ENCODE assay signal across 9 mouse cellular contexts in the genomic region with DNA sequence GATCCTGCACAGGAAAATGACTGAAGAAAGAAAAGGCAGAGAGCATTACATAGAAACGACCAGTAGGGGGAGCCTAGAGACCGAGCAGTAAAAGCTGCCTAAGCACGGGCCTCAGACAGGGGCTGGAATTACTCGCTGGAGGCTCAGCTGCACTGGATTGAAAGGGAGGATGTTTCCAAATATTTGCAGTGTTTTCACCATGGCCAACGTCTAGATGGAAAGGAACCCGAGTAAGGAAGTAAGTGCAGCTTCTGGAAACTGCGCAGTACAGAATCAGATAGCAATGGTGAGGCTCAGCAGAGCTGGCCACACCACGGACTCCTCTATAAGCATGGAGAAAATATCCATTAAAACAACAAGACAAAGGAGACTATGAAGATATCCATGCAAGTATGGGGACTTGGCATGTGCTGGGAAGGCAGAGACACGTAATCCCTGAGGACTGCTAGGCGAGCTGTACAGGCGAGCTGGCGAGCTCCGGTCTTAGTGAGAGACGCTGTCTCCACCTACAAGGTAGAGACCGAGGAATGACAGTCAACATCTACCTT.
DNase-seq lines count a peak whose midpoint lies in the region; ATAC-seq and TF ChIP-seq lines count a peak whose summit lies in the region.
"Had no signal": no experiment of that assay in that cellular context is flagged by ENCODE, and none has a peak within 500 bp of the region (broad histone marks: within the 10 kb centered on the region; RNA-seq: fewer than 3 reads in every experiment).

No protein-coding gene starts in this region.

- H3K4me2 ChIP-seq in forebrain, postnatal 0 days (ENCODE audit: low read depth): no peak overlapping the region
- no peak overlapping the region for H3K4me2 ChIP-seq in hindbrain, embryonic 12.5 days (replicated peaks)
- H3K4me2 ChIP-seq in lung, embryonic 15.5 days: no peak overlapping the region

- CTCF ChIA-PET in Patski (lab: Charles Lee): interaction anchor here (0.7 to 3.3 kb wide), 27 partner anchors 8 to 788 kb away, joined by 3 to 19 read pairs (median 5); no protein-coding TSS in a partner anchor

- H3K36me3 ChIP-seq in forebrain, postnatal 0 days (ENCODE audit: insufficient read depth): no peaks in the 10 kb centered on the region
- no peaks in the 10 kb centered on the region for H3K36me3 ChIP-seq in hindbrain, embryonic 12.5 days
- no peaks in the 10 kb centered on the region for H3K36me3 ChIP-seq in lung, embryonic 15.5 days

- no peak overlapping the region for H3K9ac ChIP-seq in forebrain, postnatal 0 days
- no peak overlapping the region for H3K9ac ChIP-seq in hindbrain, embryonic 12.5 days
- no peak overlapping the region for H3K9ac ChIP-seq in lung, embryonic 15.5 days

- H3K9me3 ChIP-seq in forebrain, postnatal 0 days (ENCODE audit: low read length): no peaks in the 10 kb centered on the region
- no peaks in the 10 kb centered on the region for H3K9me3 ChIP-seq in hindbrain, embryonic 12.5 days (replicated peaks)
- no peaks in the 10 kb centered on the region for H3K9me3 ChIP-seq in lung, embryonic 15.5 days

- no peak overlapping the region for H3K4me3 ChIP-seq in cerebellum, adult 2 months (replicated peaks; ENCODE audit: insufficient read depth, low read depth, low read length)
- H3K4me3 ChIP-seq in forebrain, postnatal 0 days (ENCODE audit: low read depth, low read length): no peak overlapping the region
- H3K4me3 ChIP-seq in hindbrain, embryonic 12.5 days: no peak overlapping the region
- no peak overlapping the region for H3K4me3 ChIP-seq in lung, embryonic 15.5 days
- H3K4me3 ChIP-seq: myocyte had no signal

- H3K27ac ChIP-seq in cerebellum, adult 2 months (ENCODE audit: insufficient read depth, low read length): no peak overlapping the region
- H3K27ac ChIP-seq in forebrain, postnatal 0 days (ENCODE audit: low read depth, low read length): no peak overlapping the region
- H3K27ac ChIP-seq in hindbrain, embryonic 12.5 days: peak overlapping the region; percentile 12; the same call in 1 of the 2 replicates
- no peak overlapping the region for H3K27ac ChIP-seq in lung, embryonic 15.5 days

- peak; percentile 97 for TF ChIP-seq CTCF in Patski (IDR thresholded peaks at IDR 0.05)
- TF ChIP-seq CTCF in cerebellum, adult 2 months (IDR thresholded peaks at IDR 0.05; ENCODE audit: borderline replicate concordance, insufficient read depth, low read depth, low read length): peak; percentile 81
- TF ChIP-seq CTCF in forebrain, postnatal 0 days (IDR thresholded peaks at IDR 0.05; ENCODE audit: low read depth): peak; percentile 98

- peak; percentile 25 for DNase-seq in Patski (ENCODE audit: low read depth, low spot score)
- peak; percentile 40 to 58 for DNase-seq in cerebellum, adult 2 months
- peak; percentile 92 for DNase-seq in forebrain, postnatal 0 days
- DNase-seq in layer of hippocampus, adult 9-10 months (ENCODE audit: low spot score): peak; percentile 25
- DNase-seq in ovary, postnatal 10 days (ENCODE audit: low spot score): peak; percentile 18
- DNase-seq in urinary bladder, postnatal 25 days (ENCODE audit: low spot score): peak; percentile 26

- no peak for TF ChIP-seq POLR2A in cerebellum, adult 2 months (IDR thresholded peaks at IDR 0.05; ENCODE audit: borderline replicate concordance, insufficient read depth, low read length)

- H3K27me3 ChIP-seq in Patski: no peaks in the 10 kb centered on the region
- no peaks in the 10 kb centered on the region for H3K27me3 ChIP-seq in cerebellum, adult 2 months (ENCODE audit: control insufficient read depth, insufficient read depth, low read length)
- no peaks in the 10 kb centered on the region for H3K27me3 ChIP-seq in forebrain, postnatal 0 days (ENCODE audit: insufficient read depth, low read length)
- no peaks in the 10 kb centered on the region for H3K27me3 ChIP-seq in hindbrain, embryonic 12.5 days
- H3K27me3 ChIP-seq in lung, embryonic 15.5 days: no peaks in the 10 kb centered on the region

- WGBS in cerebellum, adult 2 months: 39% methylated on average over 15 of the region's 15 CpGs
- 50% methylated on average over 15 of the region's 15 CpGs for WGBS in forebrain, postnatal 0 days
- 51% methylated on average over 15 of the region's 15 CpGs for WGBS in hindbrain, embryonic 12.5 days
- 49% methylated on average over 15 of the region's 15 CpGs for WGBS in lung, embryonic 15.5 days

- in situ Hi-C loops in Patski (cut with MboI; ENCODE audit: low pct_unique_long_range_greater_than_20kb): loop anchor here (5.0 to 25.0 kb wide), 3 partner anchors 420 to 775 kb away; a partner anchor contains a TSS

- POLR2A ChIA-PET in Patski (lab: Charles Lee): interaction anchor here (0.5 kb wide), 1 partner anchor 519 kb away, joined by 4 read pairs; no protein-coding TSS in a partner anchor

- no peaks in the 10 kb centered on the region for H3K4me1 ChIP-seq in cerebellum, adult 2 months (ENCODE audit: control insufficient read depth, insufficient read depth, low read length)
- no peaks in the 10 kb centered on the region for H3K4me1 ChIP-seq in forebrain, postnatal 0 days (ENCODE audit: insufficient read depth)
- H3K4me1 ChIP-seq in hindbrain, embryonic 12.5 days: peaks cover 13% of the 10 kb centered on the region; the same call in 1 of the 2 replicates
- H3K4me1 ChIP-seq in lung, embryonic 15.5 days: peaks cover 20% of the 10 kb centered on the region

- peak; percentile 56 for ATAC-seq in Patski
- ATAC-seq in forebrain, postnatal 0 days: peak; percentile 95
- peak; percentile 71 for ATAC-seq in hindbrain, embryonic 12.5 days (ENCODE audit: low FRiP score)
- ATAC-seq in lung, embryonic 15.5 days (ENCODE audit: borderline replicate concordance, extremely low read depth, low FRiP score, low TSS enrichment): peak; percentile 70; the same call in 1 of the 2 replicates

Comparison
In these comparisons a context has a peak if more than half of its experiments do, and no peak if none do; other contexts are left out.
1. DNase-seq: peak in every context shown above with its lines; median percentile 92 in forebrain, postnatal 0 days; 49 in cerebellum, adult 2 months; 26 in urinary bladder, postnatal 25 days; 25 in Patski; 25 in layer of hippocampus, adult 9-10 months; 18 in ovary, postnatal 10 days.